In the genomic region with DNA sequence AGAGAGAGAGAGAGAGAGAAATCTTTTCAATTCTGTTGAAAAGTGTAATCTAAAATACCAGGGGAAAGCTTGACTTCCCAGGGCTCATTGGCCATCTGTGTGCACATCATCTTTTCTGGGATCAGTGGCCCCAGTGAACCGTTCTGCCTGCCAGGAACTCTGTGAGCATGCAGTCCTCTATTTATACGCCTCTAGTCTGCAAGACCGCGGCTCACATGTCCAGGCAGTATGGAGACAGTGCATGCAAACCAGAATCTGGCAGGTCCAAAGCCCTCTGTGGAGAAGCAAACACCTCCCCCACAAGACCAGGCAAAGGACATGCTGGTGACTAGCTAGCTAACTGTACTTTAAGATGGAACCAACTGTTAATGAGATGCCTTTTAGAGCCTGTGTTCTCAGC, we compare ENCODE assay signal across 13 mouse cellular contexts. TPM values are rescaled to one million over a fixed set of nuclear protein-coding genes. Genes with fewer than 3 reads are reported as not detected.
DNase-seq lines count a peak whose midpoint lies in the region.
"Had no signal": no experiment of that assay in that cellular context is flagged by ENCODE, and none has a peak within 500 bp of the region (broad histone marks: within the 10 kb centered on the region; RNA-seq: fewer than 3 reads in every experiment).

No protein-coding gene starts in this region.

- DNase-seq in cerebellum, adult 18-20 months: peak; percentile 25 to 35
- DNase-seq in cerebellum, postnatal 4 days (ENCODE audit: low spot score in 2 of 2): no peak
- peak; percentile 53 for DNase-seq in gastrocnemius, adult 18-20 months (ENCODE audit: low spot score)
- DNase-seq in gastrocnemius, postnatal 4 days (ENCODE audit: low spot score in 2 of 2): no peak
- DNase-seq in gastrocnemius, postnatal 25 days: peak; percentile 11
- no peak for DNase-seq in gastrocnemius, postnatal 10 days
- DNase-seq in embryo, embryonic 11 days: no peak
- DNase-seq: adrenal gland, adult 2 months; adrenal gland, postnatal 10 days; adrenal gland, postnatal 25 days; B cell, adult 2 months; cerebellum, adult 11-12 months; cerebellum, adult 9-10 months had no signal

RNA-seq across cellular contexts. Expression of a gene that starts 41.9 kb away (rescaled TPM):
- total RNA-seq in gastrocnemius, adult 18-20 months (2021): 10 to 100 TPM; 14.1 to 15.5 TPM
- total RNA-seq in gastrocnemius, postnatal 4 days (2021): 10 to 100 TPM; 21.8 to 27.1 TPM
- total RNA-seq in gastrocnemius, postnatal 25 days (2021): 10 to 100 TPM; 12.4 to 13.8 TPM
- total RNA-seq in gastrocnemius, postnatal 10 days (2021): 10 to 100 TPM; 18.8 to 19.0 TPM

Comparison
In these comparisons a context has a peak if more than half of its experiments do, and no peak if none do; other contexts are left out.
1. DNase-seq: peak in cerebellum, adult 18-20 months (2 of 2), gastrocnemius, adult 18-20 months (single experiment) and gastrocnemius, postnatal 25 days (single experiment); none in cerebellum, postnatal 4 days (0 of 2), gastrocnemius, postnatal 4 days (0 of 2), gastrocnemius, postnatal 10 days (single experiment) and embryo, embryonic 11 days (single experiment).